Mouse (Mus musculus): ENCODE measurements around the gene Dcxr. TPM values are rescaled to one million over a fixed set of nuclear protein-coding genes. Genes with fewer than 3 reads are reported as not detected.

The Dcxr gene
- polyA plus RNA-seq, 1 experiment from 2014 or later: 11.8 TPM

DNA sequence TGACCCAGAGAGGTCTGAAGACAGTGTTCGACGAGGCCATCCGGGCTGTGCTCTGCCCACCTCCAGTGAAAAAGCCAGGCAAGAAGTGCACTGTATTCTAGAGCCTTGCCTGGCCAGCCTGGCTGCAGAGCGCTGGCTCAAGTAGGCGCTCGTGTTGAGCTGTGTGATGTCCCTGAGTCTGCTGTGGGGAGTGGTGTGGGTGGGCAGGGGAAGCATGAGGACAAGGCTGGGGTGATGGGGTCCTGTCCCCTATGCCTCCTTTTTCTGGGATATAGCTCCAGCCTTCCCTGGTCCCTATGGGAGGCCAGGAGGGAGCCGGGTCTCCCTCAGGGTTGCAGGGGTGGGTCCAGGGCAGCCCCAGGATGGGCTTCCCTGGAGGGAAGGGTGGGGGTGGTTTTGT is 3.6 kb downstream of the Dcxr start:
- no peaks in the 10 kb centered on the region; the same call in 1 of the 2 replicates for H3K36me3 ChIP-seq (ENCODE audit: control insufficient read depth, insufficient read depth, low read length)
- H3K4me2 ChIP-seq (ENCODE audit: low read depth, low read length, severe bottlenecking): no peak overlapping the region
- DNase-seq (ENCODE audit: low spot score) (no peak), ATAC-seq (replicated peaks; ENCODE audit: low FRiP score) (no peak)
- 87% methylated on average over 7 of the region's 7 CpGs for WGBS
- no peak overlapping the region for H3K4me3 ChIP-seq (ENCODE audit: low read depth, low read length)
- H3K9ac ChIP-seq (ENCODE audit: low read length): no peak overlapping the region
- peaks cover 10% of the 10 kb centered on the region for H3K27me3 ChIP-seq (ENCODE audit: control insufficient read depth, insufficient read depth, low read length)
- H3K4me1 ChIP-seq (replicated peaks; ENCODE audit: control insufficient read depth, insufficient read depth, low read length): peaks cover 12% of the 10 kb centered on the region
- H3K9me3 ChIP-seq (ENCODE audit: control insufficient read depth, low read length): no peaks in the 10 kb centered on the region
- no peak overlapping the region for H3K27ac ChIP-seq (ENCODE audit: low read depth, low read length)

- Histone ChIP-seq H3K4me2 (ENCODE audit: low read depth, low read length, severe bottlenecking) (no peak overlapping the region), H3K27me3 (ENCODE audit: control insufficient read depth, insufficient read depth, low read length) (peaks cover 10% of the 10 kb centered on the region), H3K27ac (ENCODE audit: low read depth, low read length) (no peak overlapping the region), H3K4me3 (ENCODE audit: low read depth, low read length) (no peak overlapping the region), H3K9me3 (ENCODE audit: control insufficient read depth, low read length) (no peaks in the 10 kb centered on the region), H3K9ac (ENCODE audit: low read length) (no peak overlapping the region), H3K36me3 (ENCODE audit: control insufficient read depth, insufficient read depth, low read length) (no peaks in the 10 kb centered on the region; the same call in 1 of the 2 replicates), H3K4me1 (replicated peaks; ENCODE audit: control insufficient read depth, insufficient read depth, low read length) (peaks cover 12% of the 10 kb centered on the region)
- no peak for ATAC-seq (replicated peaks; ENCODE audit: low FRiP score)
- DNase-seq (ENCODE audit: low spot score): no peak
- WGBS: 85% methylated on average over 11 of the region's 11 CpGs
Observed at GRCm38 (mm10) chr11:120722761-120723382, 4.2 kb downstream of the Dcxr start.

GRCm38 (mm10) chr11:120722067-120722630 is 4.9 kb downstream of the Dcxr start:
- Histone ChIP-seq H3K9me3 (ENCODE audit: control insufficient read depth, low read length) (no peaks in the 10 kb centered on the region), H3K27me3 (ENCODE audit: control insufficient read depth, insufficient read depth, low read length) (peaks cover 10% of the 10 kb centered on the region), H3K36me3 (ENCODE audit: control insufficient read depth, insufficient read depth, low read length) (no peaks in the 10 kb centered on the region; the same call in none of the 2 replicates), H3K4me3 (ENCODE audit: low read depth, low read length) (peak overlapping the region; percentile 59), H3K27ac (ENCODE audit: low read depth, low read length) (no peak overlapping the region), H3K9ac (ENCODE audit: low read length) (peak overlapping the region; percentile 78), H3K4me1 (replicated peaks; ENCODE audit: control insufficient read depth, insufficient read depth, low read length) (peaks cover 12% of the 10 kb centered on the region), H3K4me2 (ENCODE audit: low read depth, low read length, severe bottlenecking) (peak overlapping the region; percentile 99)
- ATAC-seq (replicated peaks; ENCODE audit: low FRiP score) (peak; percentile 1; the same call in 1 of the 2 replicates), DNase-seq (ENCODE audit: low spot score) (peak; percentile 56)
- 19% methylated on average over 21 of the region's 21 CpGs for WGBS

DNA sequence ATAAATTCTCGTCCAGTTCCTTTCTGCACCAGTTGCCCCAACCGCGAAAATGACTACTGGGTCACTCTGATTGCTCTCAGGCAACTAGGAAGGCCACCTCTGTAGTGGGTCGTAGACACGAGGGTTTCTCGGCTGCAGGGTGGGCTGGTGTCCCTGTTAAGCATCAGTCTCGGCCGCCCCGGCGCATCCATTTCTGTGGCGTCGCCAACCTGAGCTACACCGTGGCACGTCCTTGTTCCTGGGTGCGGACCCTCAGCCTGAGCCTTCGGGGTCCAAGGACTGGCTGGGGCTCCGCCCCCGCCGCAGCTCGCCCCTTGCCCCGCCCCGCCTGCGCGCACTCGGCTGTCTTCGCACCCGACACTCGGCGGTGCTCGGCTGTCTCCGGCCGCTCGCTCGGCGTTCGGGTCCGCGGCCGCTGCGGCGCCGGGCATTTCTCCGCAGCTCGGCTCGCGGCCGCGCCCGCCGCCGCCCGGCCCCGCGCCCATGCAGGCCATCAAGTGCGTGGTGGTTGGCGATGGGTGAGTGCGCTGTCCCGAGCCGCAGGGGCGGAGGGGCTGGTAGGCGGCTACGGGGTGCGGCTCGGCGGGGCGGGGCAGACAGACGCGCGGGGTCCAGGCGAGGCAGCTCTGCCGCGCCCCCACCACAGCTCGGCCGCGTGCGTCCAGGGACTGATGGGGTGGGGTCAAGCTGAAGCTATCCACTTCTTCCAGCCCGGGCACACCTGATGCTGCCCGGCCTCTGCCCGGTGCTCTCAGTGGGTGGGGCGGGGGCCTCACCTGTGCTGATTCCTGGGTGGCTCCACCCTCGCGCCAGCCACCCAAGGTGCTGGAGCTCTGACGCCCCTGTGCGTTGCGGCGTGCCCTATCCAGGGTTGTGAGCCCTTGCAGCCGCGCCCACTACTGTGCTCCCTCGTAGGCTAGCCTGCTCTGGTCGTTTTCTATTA is 5.7 kb downstream of the Dcxr start, which contains the start of gene Rac3:
Rac3 (plus strand) TSS at position 347 of the 943 bp plus-strand sequence.
- peak within 1 kb of the TSS; percentile 99 for H3K4me2 ChIP-seq (ENCODE audit: low read depth, low read length, severe bottlenecking)
- peak within 1 kb of the TSS; percentile 78 for H3K9ac ChIP-seq (ENCODE audit: low read length)
- H3K27ac ChIP-seq (ENCODE audit: low read depth, low read length): peak within 1 kb of the TSS; percentile 12; the same call in 1 of the 2 replicates
- H3K9me3 ChIP-seq (ENCODE audit: control insufficient read depth, low read length): no peaks in the 10 kb centered on the region
- under 1% methylated on average over 88 of the region's 90 CpGs for WGBS
- peak; percentile 86 for ATAC-seq (replicated peaks; ENCODE audit: low FRiP score)
- H3K36me3 ChIP-seq (ENCODE audit: control insufficient read depth, insufficient read depth, low read length): no peaks in the 10 kb centered on the region; the same call in none of the 2 replicates
- peak within 1 kb of the TSS; percentile 59 for H3K4me3 ChIP-seq (ENCODE audit: low read depth, low read length)
- peak; percentile 89 for DNase-seq (ENCODE audit: low spot score)
- peaks cover 9% of the 10 kb centered on the region for H3K4me1 ChIP-seq (replicated peaks; ENCODE audit: control insufficient read depth, insufficient read depth, low read length)
- peaks cover 10% of the 10 kb centered on the region for H3K27me3 ChIP-seq (ENCODE audit: control insufficient read depth, insufficient read depth, low read length)

DNA sequence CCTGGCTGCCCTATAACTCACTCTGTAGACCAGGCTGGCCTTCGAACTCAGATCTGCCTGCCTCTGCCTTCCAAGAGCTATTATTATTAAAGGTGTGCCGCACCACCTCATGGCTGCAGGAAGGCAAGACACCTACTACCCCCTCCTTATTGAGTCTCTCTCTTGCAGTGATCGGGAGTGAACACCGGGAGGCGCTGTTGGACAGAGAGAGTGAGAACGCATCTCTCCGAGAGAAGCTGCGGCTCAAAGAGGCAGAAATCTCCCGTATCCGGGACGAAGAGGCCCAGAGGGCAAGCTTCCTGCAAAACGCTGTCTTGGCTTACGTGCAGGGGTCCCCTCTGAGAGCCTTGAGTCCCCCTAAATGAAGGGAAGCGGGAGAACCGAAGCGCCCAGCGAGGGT is 6.6 kb downstream of the Dcxr start:
- Histone ChIP-seq H3K4me3 (ENCODE audit: low read depth, low read length) (peak overlapping the region; percentile 59), H3K27me3 (ENCODE audit: control insufficient read depth, insufficient read depth, low read length) (peaks cover 10% of the 10 kb centered on the region), H3K4me1 (replicated peaks; ENCODE audit: control insufficient read depth, insufficient read depth, low read length) (peaks cover 9% of the 10 kb centered on the region), H3K36me3 (ENCODE audit: control insufficient read depth, insufficient read depth, low read length) (no peaks in the 10 kb centered on the region; the same call in none of the 2 replicates), H3K9ac (ENCODE audit: low read length) (peak overlapping the region; percentile 78), H3K4me2 (ENCODE audit: low read depth, low read length, severe bottlenecking) (peak overlapping the region; percentile 99), H3K27ac (ENCODE audit: low read depth, low read length) (peak overlapping the region; percentile 12; the same call in 1 of the 2 replicates), H3K9me3 (ENCODE audit: control insufficient read depth, low read length) (no peaks in the 10 kb centered on the region)
- DNase-seq (ENCODE audit: low spot score) (peak; percentile 95), ATAC-seq (replicated peaks; ENCODE audit: low FRiP score) (no peak)
- 8% methylated on average over 17 of the region's 17 CpGs for WGBS

DNA sequence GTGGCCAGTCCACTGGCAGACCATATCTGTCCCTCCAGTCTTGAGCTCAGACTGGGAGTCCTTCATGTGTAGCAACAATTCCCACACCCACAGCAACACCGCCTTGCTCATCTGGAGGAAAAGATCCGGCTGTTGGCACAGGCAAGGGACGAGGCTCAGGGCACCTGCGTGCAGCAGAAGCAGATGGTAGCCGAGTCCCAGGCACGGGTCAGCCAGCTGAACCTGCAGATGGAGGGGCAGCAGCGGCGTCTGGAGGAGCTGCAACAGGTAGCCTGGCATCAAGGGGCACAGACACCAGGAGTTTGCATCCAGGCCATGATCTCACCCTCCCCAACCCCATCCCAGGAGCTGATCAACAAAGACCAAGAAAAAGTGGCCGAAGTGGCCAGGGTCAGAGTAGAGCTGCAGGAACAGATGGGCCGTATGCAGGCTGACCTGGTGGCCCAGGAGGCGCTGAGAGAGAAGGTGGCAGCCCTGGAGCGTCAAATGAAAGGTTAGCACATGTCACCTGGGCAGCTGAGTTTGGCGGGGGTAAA is 7.2 kb downstream of the Dcxr start:
- H3K36me3 ChIP-seq (ENCODE audit: control insufficient read depth, insufficient read depth, low read length): no peaks in the 10 kb centered on the region; the same call in none of the 2 replicates
- H3K9me3 ChIP-seq (ENCODE audit: control insufficient read depth, low read length): no peaks in the 10 kb centered on the region

GRCm38 (mm10) chr11:120719242-120719641 is 7.8 kb downstream of the Dcxr start:
- Histone ChIP-seq H3K27ac (ENCODE audit: low read depth, low read length) (no peak overlapping the region), H3K36me3 (ENCODE audit: control insufficient read depth, insufficient read depth, low read length) (no peaks in the 10 kb centered on the region; the same call in none of the 2 replicates), H3K27me3 (ENCODE audit: control insufficient read depth, insufficient read depth, low read length) (peaks cover 10% of the 10 kb centered on the region), H3K4me3 (ENCODE audit: low read depth, low read length) (no peak overlapping the region), H3K4me2 (ENCODE audit: low read depth, low read length, severe bottlenecking) (no peak overlapping the region), H3K9ac (ENCODE audit: low read length) (no peak overlapping the region), H3K4me1 (replicated peaks; ENCODE audit: control insufficient read depth, insufficient read depth, low read length) (peaks cover 15% of the 10 kb centered on the region), H3K9me3 (ENCODE audit: control insufficient read depth, low read length) (no peaks in the 10 kb centered on the region)
- WGBS: 91% methylated on average over 9 of the region's 9 CpGs
- DNase-seq (ENCODE audit: low spot score): no peak
- ATAC-seq (replicated peaks; ENCODE audit: low FRiP score): no peak

More for the DNA sequence above, 7.2 kb downstream of the Dcxr start:
- DNase-seq (ENCODE audit: low spot score) (no peak), ATAC-seq (replicated peaks; ENCODE audit: low FRiP score) (no peak)
- peaks cover 10% of the 10 kb centered on the region for H3K27me3 ChIP-seq (ENCODE audit: control insufficient read depth, insufficient read depth, low read length)
- WGBS: 85% methylated on average over 13 of the region's 13 CpGs
- no peak overlapping the region for H3K27ac ChIP-seq (ENCODE audit: low read depth, low read length)
- no peak overlapping the region for H3K9ac ChIP-seq (ENCODE audit: low read length)
- peaks cover 9% of the 10 kb centered on the region for H3K4me1 ChIP-seq (replicated peaks; ENCODE audit: control insufficient read depth, insufficient read depth, low read length)
- no peak overlapping the region for H3K4me2 ChIP-seq (ENCODE audit: low read depth, low read length, severe bottlenecking)
- H3K4me3 ChIP-seq (ENCODE audit: low read depth, low read length): no peak overlapping the region

DNA sequence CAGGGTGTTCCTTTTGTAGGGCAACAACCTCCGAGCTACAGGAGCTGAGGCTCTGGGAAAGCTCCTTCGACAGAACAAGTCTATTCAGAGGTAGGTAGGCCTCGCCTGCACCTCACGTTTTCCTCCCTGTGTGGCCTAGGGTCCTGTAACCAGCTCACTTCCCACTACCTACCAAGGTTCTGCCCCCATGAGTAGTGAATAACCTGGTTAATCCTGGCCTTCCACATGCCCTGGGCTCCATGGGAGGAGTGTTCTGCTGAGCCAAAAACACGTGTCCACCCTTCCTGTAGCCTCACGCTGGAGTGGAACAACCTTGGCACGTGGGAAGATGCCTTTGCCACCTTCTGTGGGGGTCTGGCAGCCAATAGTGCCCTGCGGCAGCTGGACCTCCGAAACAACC is 11.9 kb downstream of the Dcxr start:
- Histone ChIP-seq H3K9me3 (ENCODE audit: control insufficient read depth, low read length) (no peaks in the 10 kb centered on the region), H3K36me3 (ENCODE audit: control insufficient read depth, insufficient read depth, low read length) (no peaks in the 10 kb centered on the region; the same call in none of the 2 replicates), H3K4me3 (ENCODE audit: low read depth, low read length) (no peak overlapping the region), H3K4me2 (ENCODE audit: low read depth, low read length, severe bottlenecking) (no peak overlapping the region), H3K4me1 (replicated peaks; ENCODE audit: control insufficient read depth, insufficient read depth, low read length) (peaks cover 10% of the 10 kb centered on the region), H3K27me3 (ENCODE audit: control insufficient read depth, insufficient read depth, low read length) (no peaks in the 10 kb centered on the region), H3K9ac (ENCODE audit: low read length) (no peak overlapping the region), H3K27ac (ENCODE audit: low read depth, low read length) (no peak overlapping the region)
- DNase-seq (ENCODE audit: low spot score) (no peak), ATAC-seq (replicated peaks; ENCODE audit: low FRiP score) (no peak)
- 90% methylated on average over 9 of the region's 9 CpGs for WGBS

All from forebrain, embryonic 11.5 days (tissue).